Mouse (Mus musculus) forebrain, embryonic 12.5 days (tissue): Measurements from ENCODE around the gene Zfp869. TPM values are rescaled to one million over a fixed set of nuclear protein-coding genes. Genes with fewer than 3 reads are reported as not detected.
"Not testable (repeated sequence)": the region's sequence is repeated elsewhere in the genome, so short reads cannot be mapped to it uniquely, and the experiment has no call there.

ENCODE experiments used
- ATAC-seq: fragments of 200-750 bp; cut with Nextera tagmentation; 2 replicates; pipeline ENCODE4 v1.8.0; 2017; ENCODE audit warnings: moderate TSS enrichment; ENCODE audit not compliant: low FRiP score
- H3K27ac ChIP-seq: fragments of 300-500 bp; sonication (generic); 2 replicates; pipeline ENCODE4 v1.5.1; 2016; ENCODE audit warnings: mild to moderate bottlenecking
- H3K27me3 ChIP-seq: fragments of 300-500 bp; sonication (generic); 2 replicates; pipeline ENCODE4 v1.6.1; 2016; ENCODE audit warnings: mild to moderate bottlenecking
- H3K36me3 ChIP-seq: fragments of 300-500 bp; sonication (generic); replicated peaks from 2 replicates; pipeline ENCODE4 v1.6.1; 2016; ENCODE audit warnings: mild to moderate bottlenecking
- H3K4me1 ChIP-seq: fragments of 300-500 bp; sonication (generic); 2 replicates; pipeline ENCODE4 v1.6.1; 2016
- H3K4me2 ChIP-seq: fragments of 300-500 bp; sonication (generic); 2 replicates; pipeline ENCODE4 v1.6.1; 2016; ENCODE audit warnings: mild to moderate bottlenecking, moderate library complexity
- H3K4me3 ChIP-seq: fragments of 300-500 bp; sonication (generic); replicated peaks from 2 replicates; pipeline ENCODE4 v1.5.1; 2016; ENCODE audit warnings: mild to moderate bottlenecking
- H3K9ac ChIP-seq: fragments of 300-500 bp; sonication (generic); 2 replicates; pipeline ENCODE4 v1.6.1; 2016; ENCODE audit warnings: mild to moderate bottlenecking
- H3K9me3 ChIP-seq: fragments of 300-500 bp; sonication (generic); 2 replicates; pipeline ENCODE4 v1.6.1; 2016
- WGBS: fragments of 180-500 bp; shearing (Covaris S2); methylation state at CpG from one replicate; pipeline ENCODE4 v1.1.7; 2016; 5-methylcytosine and 5-hydroxymethylcytosine counted together
- polyA plus RNA-seq: library from polyadenylated mRNA; unstranded; fragments of >200 nt; fragmentation: Nextera tagmentation; extraction: Ambion mirVana; gene quantifications from 2 replicates; pipeline ENCODE4 v1.2.1, GENCODE M21; 2016

The Zfp869 gene
- polyA plus RNA-seq = 32.1 and 32.3 TPM in 2 replicates

DNA sequence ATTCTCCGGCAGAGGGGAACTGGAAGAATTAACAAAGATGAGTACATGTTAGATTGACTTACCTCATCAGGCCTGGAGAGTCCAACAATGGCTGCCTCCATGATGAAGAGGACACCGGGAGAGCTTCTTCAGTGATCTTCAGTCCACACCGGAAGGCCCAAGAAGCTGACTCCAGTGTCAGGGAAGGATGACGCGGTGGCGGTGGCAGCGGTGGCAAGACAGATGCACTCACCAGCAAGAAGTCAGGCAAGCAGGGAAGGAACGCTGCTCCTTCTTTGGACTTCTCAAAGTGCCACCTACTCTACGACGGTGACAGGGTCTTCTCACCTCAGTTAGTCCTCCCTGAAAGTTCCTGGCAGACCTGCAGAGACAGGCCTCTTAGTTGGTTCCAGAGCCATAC, at the start of gene Zfp869:
Gene Zfp869 (minus strand): TSS at position 101 of the 400 bp plus-strand sequence.
- not testable (repeated sequence) for H3K9me3 ChIP-seq, ATAC-seq, H3K9ac ChIP-seq, H3K4me2 ChIP-seq, H3K27ac ChIP-seq, H3K4me3 ChIP-seq, H3K27me3 ChIP-seq
- Histone ChIP-seq H3K36me3 (peaks cover 76% of the 10 kb centered on the region), H3K4me1 (peaks cover 19% of the 10 kb centered on the region)
- 97% methylated on average over 9 of the region's 10 CpGs for WGBS

DNA sequence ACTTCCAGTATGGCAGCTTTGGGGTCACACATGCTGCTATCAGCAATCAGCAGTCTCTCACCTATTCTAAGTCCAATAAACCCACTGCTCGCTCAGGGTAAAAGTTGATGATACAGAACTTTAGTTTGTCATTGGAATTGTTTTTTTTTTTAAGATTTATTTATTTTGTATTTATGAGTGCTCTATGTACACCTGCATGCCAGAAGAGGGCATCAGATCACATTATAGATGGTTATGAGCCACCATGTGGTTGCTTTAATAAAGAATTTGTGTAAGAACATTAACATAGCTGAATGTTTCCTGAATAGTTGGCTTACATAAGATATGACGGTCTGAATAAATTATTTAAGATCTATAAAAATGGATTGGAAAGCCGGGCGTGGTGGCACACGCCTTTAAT, 47.8 kb upstream of the Zfp869 start:
- Histone ChIP-seq H3K27ac (no peak overlapping the region), H3K9ac (no peak overlapping the region), H3K4me1 (no peaks in the 10 kb centered on the region), H3K27me3 (no peaks in the 10 kb centered on the region), H3K36me3 (peaks cover 48% of the 10 kb centered on the region), H3K4me2 (no peak overlapping the region), H3K4me3 (no peak overlapping the region), H3K9me3 (no peaks in the 10 kb centered on the region)
- no peak for ATAC-seq
- WGBS = 97% methylated on average over 5 of the region's 5 CpGs

DNA sequence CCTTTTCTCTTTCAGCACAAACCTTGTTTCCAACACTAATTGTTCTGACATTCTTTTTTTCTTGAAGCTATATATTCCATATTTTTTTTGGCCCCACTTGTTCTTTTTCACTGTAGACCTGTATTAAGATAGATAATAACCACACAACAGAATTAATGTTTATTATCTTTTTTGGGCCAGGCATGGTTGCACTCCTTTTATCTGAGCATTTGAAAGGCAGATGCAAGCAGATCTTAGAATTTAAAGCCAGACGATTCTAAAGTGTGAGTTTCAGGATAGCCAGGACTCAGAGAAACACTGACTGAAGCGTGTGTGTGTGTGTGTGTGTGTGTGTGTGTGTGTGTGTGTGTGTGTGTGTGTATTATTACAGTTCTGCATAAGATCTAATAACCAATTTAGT, 41.9 kb upstream of the Zfp869 start:
- 94% methylated on average over 2 of the region's 2 CpGs for WGBS
- no peak overlapping the region for H3K9ac ChIP-seq
- no peak overlapping the region for H3K4me2 ChIP-seq
- no peaks in the 10 kb centered on the region for H3K27me3 ChIP-seq
- no peaks in the 10 kb centered on the region for H3K9me3 ChIP-seq
- peaks cover 13% of the 10 kb centered on the region for H3K4me1 ChIP-seq
- H3K27ac ChIP-seq = no peak overlapping the region
- H3K4me3 ChIP-seq = no peak overlapping the region
- peaks cover 20% of the 10 kb centered on the region for H3K36me3 ChIP-seq
- ATAC-seq = no peak

DNA sequence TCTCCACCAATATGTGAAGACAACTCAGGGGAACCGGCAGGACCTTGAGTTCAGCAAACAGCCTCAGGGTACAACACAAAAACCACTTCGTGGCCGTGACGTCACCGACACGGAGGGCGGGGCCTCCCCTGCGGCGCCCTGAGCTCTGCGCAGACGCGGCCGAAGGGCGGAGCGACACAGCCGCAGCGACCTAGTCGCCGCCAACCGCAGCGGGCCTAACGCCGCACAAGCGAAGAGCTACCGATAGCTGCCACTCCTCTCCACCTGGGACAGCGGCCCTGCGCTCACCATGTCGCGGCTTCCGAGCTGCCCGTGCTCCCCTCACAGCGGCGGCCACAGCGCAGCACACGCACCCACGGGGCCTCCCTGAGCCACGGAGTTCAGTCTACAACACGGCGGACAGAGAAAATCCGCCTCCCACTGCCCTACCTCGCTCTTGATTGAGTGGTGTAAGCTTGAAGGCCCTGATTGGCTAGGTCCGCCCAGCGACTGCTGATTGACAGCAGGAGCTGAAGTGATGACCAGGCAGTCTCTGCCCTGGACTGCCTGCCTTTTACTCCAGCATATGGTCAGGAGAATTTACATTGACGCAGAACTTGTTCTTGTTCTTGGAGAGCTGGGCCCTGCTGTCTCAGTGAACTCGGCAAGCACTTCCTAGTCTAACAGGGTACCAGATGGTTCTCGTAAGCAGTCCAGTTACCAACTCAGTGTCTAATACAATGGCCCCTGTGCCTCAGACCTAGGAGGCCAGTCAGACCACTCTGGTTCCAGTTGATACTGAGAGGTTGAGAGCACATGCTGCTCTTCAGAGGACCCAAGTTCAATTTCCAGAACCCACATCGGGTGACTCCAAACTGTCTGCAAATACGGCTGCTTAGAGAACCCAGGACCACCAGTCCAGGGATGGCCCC, 39.3 kb upstream of the Zfp869 start, which contains the start of gene Zfp963:
Gene Zfp963 (minus strand): TSS at position 427 of the 911 bp plus-strand sequence.
- Histone ChIP-seq H3K9ac (peak within 1 kb of the TSS; percentile 83), H3K27me3 (no peaks in the 10 kb centered on the region), H3K9me3 (no peaks in the 10 kb centered on the region), H3K4me3 (peak within 1 kb of the TSS; percentile 69), H3K36me3 (0 out of 2 replicates have a peak, but pooled peaks cover 4% of the 10 kb centered on the region), H3K4me1 (peaks cover 13% of the 10 kb centered on the region), H3K4me2 (peak within 1 kb of the TSS; percentile 56), H3K27ac (peak within 1 kb of the TSS; percentile 99)
- ATAC-seq = peak; percentile 98
- WGBS = 4% methylated on average over 48 of the region's 48 CpGs

DNA sequence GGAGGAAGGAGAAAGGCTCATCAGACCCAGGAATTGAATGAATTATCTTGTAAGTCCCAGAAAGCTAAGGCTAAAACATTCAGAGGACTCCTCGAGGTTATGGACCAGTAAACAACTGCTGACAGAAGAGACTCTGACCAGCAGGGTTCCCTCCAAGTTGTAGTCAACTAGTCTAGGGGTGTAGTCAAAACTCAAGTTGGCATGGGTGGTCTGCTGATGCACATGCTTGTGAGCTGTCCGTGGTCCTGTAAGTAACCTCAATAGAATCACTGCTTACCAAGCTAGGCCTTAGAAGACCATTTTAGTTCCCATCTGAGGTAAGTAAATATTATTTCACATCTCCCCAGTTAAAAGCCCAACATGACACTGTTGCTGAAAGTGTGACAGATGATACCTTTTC, 30.7 kb upstream of the Zfp869 start:
- ATAC-seq = no peak
- 79% methylated on average over 2 of the region's 2 CpGs for WGBS
- H3K27ac ChIP-seq = no peak overlapping the region

DNA sequence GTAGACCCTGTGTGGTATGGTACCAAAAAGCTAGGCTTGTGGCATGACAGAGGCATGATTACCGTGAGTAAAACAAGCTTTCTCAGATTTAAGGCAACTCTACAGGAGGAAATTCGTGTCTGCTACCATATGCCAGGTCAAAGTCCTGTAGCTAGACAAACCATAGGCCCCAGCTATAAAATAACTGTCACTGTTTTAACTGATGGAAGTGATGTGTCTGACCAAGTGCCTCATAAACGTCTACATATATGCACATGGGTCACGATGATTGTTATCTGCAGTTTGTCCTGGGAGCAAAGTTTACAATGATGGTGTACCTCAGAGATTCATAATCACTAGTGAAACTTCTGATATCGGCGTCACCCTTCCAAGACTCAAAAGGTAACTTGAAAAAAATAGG, 30.2 kb upstream of the Zfp869 start:
- Histone ChIP-seq H3K9ac (no peak overlapping the region), H3K36me3 (peaks cover 16% of the 10 kb centered on the region), H3K27ac (no peak overlapping the region), H3K9me3 (no peaks in the 10 kb centered on the region), H3K4me3 (no peak overlapping the region), H3K4me2 (no peak overlapping the region), H3K27me3 (no peaks in the 10 kb centered on the region), H3K4me1 (no peaks in the 10 kb centered on the region)
- 87% methylated on average over 6 of the region's 6 CpGs for WGBS
- no peak for ATAC-seq

More for the DNA sequence above, 30.7 kb upstream of the Zfp869 start:
- no peak overlapping the region for H3K4me2 ChIP-seq
- no peaks in the 10 kb centered on the region for H3K4me1 ChIP-seq
- no peaks in the 10 kb centered on the region for H3K9me3 ChIP-seq
- H3K4me3 ChIP-seq = no peak overlapping the region
- no peaks in the 10 kb centered on the region for H3K27me3 ChIP-seq
- peaks cover 16% of the 10 kb centered on the region for H3K36me3 ChIP-seq
- no peak overlapping the region for H3K9ac ChIP-seq

DNA sequence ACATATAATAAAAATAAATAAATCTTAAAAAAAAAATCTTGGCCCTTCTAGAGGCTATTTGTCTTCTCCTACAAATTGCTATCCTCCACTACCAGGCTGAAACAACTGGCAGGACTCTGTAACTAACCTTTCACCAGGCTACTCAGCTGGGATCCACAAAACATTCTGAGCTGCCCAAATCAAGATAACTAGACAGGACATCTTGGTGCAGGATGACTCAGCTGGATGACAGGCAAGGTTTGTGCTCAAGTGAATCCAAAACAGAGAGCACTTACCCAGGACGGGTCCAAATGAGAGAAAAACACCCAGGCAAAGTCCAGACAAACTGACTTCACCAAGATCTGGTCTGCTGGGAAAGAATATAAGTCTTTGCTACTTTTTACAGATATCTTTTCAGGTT, 25.0 kb upstream of the Zfp869 start:
- ATAC-seq = no peak
- Histone ChIP-seq H3K4me1 (no peaks in the 10 kb centered on the region), H3K9ac (no peak overlapping the region), H3K4me3 (no peak overlapping the region), H3K27ac (no peak overlapping the region), H3K36me3 (no peaks in the 10 kb centered on the region; the same call in 1 of the 2 replicates), H3K4me2 (no peak overlapping the region), H3K27me3 (no peaks in the 10 kb centered on the region), H3K9me3 (no peaks in the 10 kb centered on the region)
- WGBS = 90% methylated on average over 1 of the region's 1 CpGs

DNA sequence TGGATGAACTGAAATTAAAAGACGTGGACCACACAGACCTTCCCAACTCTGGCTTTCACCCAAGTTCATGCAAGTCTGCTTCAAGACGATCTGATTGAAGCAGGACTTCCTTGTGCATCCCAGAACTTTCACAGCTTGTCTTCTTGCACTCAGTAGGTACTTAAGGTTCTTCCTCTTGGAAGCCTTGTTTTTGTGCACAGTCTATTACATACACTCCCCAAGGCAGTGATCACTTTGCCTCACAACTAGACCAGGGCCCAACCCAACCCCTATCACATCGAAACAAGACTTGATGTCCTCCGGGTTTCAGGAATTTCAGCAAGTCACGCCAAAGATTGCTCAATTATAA, 6.7 kb upstream of the Zfp869 start:
- no peak overlapping the region for H3K9ac ChIP-seq
- ATAC-seq = no peak; the same call in 1 of the 2 replicates
- 43% methylated on average over 5 of the region's 5 CpGs for WGBS
- peaks cover 14% of the 10 kb centered on the region for H3K36me3 ChIP-seq
- peak overlapping the region; percentile 43 for H3K4me2 ChIP-seq
- H3K9me3 ChIP-seq = no peaks in the 10 kb centered on the region
- H3K4me1 ChIP-seq = peaks cover 19% of the 10 kb centered on the region
- peak overlapping the region; percentile 80 for H3K4me3 ChIP-seq
- H3K27ac ChIP-seq = peak overlapping the region; percentile 39; the same call in 1 of the 2 replicates
- H3K27me3 ChIP-seq = no peaks in the 10 kb centered on the region

DNA sequence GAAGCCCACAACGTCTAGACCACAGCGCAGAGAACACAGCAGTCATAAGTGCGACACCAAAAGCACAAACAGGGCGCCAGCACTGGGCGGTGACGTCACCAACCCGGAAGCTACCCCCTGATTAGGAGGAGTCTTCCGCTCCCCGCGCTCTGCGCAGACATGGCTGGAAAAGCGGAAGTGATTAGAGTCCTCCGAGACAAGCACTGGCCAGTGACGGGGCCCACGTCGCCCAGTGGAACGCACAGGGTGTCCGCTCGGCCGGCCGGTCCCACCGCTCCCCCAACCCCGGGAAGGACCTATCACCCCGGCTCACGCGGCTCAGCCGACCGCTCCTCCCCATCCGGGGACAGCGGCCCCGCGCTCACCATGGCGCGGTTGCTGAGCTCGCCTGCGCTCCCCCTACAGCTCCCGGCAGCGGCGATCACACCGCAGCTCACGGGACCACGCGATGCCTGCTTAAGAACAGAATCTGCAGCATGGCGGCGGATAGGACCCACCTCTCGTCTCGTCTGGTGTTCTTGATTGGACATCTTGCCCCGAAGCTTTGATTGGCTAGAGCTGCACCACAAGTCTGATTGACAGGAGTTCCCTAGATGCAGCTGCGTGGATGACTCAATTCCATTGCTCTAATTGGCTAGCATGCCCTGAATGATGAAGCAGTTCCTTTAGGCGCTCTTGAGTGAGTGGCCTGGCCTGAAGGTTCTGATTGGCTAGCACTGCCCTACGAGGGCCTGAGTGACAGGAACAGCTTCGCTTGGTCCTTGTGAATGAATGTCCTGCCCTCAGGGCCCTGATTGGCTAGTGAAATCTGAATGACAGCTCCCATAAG, 6.1 kb upstream of the Zfp869 start:
- ATAC-seq = peak; percentile 99
- no peaks in the 10 kb centered on the region for H3K9me3 ChIP-seq
- peaks cover 19% of the 10 kb centered on the region for H3K36me3 ChIP-seq
- peak overlapping the region; percentile 80 for H3K4me3 ChIP-seq
- H3K4me1 ChIP-seq = peaks cover 19% of the 10 kb centered on the region
- H3K4me2 ChIP-seq = peak overlapping the region; percentile 43
- H3K9ac ChIP-seq = peak overlapping the region; percentile 86
- H3K27ac ChIP-seq = peak overlapping the region; percentile 99
- under 1% methylated on average over 52 of the region's 52 CpGs for WGBS
- no peaks in the 10 kb centered on the region for H3K27me3 ChIP-seq

DNA sequence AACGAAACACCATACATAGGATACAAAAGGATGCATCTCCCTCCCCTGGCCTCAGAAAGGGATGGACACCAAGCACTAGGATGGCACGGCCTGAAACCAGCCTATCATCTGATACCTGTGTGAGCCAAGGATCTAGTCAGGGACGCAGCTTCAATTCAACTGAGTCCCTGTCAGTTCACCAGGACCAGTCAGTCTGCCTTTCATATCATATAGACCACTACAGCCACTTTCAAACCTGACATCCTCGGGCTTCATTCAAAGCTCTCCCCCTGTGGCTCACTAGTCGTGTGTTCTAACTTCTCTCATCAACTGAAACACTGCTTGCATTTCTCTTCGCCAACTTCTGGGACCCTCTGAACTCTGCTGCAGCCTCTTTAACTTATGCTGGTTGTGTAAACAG, 4.8 kb upstream of the Zfp869 start:
- peak overlapping the region; percentile 39 for H3K4me2 ChIP-seq
- H3K36me3 ChIP-seq = peaks cover 28% of the 10 kb centered on the region
- no peak overlapping the region for H3K27ac ChIP-seq
- WGBS = 88% methylated on average over 6 of the region's 6 CpGs
- peaks cover 19% of the 10 kb centered on the region for H3K4me1 ChIP-seq
- H3K9ac ChIP-seq = peak overlapping the region; percentile 13; the same call in 1 of the 2 replicates
- no peaks in the 10 kb centered on the region for H3K9me3 ChIP-seq
- H3K4me3 ChIP-seq = peak overlapping the region; percentile 80
- no peak for ATAC-seq
- H3K27me3 ChIP-seq = no peaks in the 10 kb centered on the region

DNA sequence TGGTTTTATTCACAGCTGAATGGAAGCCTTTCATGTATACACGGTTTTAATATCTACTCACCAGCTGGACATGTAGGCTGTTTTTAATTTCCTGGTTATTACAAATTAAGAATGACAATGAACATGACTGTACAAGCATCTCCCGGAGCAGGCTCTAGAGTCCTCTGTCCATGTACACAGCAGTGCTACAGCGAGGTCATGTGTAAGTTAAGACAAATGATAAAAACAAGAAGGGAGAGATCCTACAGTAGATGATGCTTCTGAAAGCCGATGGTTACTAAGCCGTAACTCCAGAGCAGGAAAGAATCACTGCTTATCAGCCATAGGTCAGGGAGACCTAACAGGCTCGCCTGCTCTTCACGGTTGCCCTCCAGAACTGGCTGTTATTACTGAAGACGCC, 3.0 kb upstream of the Zfp869 start:
- Histone ChIP-seq H3K4me2 (no peak overlapping the region), H3K27ac (no peak overlapping the region), H3K27me3 (no peaks in the 10 kb centered on the region), H3K9me3 (no peaks in the 10 kb centered on the region), H3K4me3 (no peak overlapping the region), H3K9ac (no peak overlapping the region), H3K36me3 (peaks cover 47% of the 10 kb centered on the region), H3K4me1 (peaks cover 19% of the 10 kb centered on the region)
- 92% methylated on average over 8 of the region's 8 CpGs for WGBS
- ATAC-seq = no peak

DNA sequence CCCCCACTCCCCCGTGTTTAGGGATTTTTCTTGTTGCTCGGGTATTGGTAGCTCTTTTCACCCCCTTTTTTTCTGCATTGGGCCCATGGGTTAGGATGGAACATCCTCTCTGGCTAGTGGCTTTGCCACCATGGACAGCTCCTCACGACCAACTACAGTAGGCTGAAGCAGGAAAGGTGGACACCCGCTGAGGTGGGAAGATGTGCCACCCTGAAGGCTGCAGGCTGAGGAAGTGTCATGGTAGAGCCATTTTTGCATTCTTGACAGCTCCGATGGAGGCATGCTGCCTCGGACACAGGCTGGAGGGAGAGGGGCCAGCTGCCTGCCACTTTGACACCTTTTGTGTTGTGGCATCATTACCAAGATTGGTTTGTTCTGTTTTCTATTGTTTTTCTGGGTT, 8.7 kb downstream of the Zfp869 start:
- H3K27me3 ChIP-seq = no peaks in the 10 kb centered on the region
- H3K9ac ChIP-seq = no peak overlapping the region
- no peak for ATAC-seq
- H3K9me3 ChIP-seq = 0 out of 2 replicates have a peak, but pooled peaks cover 4% of the 10 kb centered on the region
- H3K4me1 ChIP-seq = no peaks in the 10 kb centered on the region
- no peak overlapping the region for H3K4me3 ChIP-seq
- H3K4me2 ChIP-seq = no peak overlapping the region
- no peak overlapping the region for H3K27ac ChIP-seq
- 75% methylated on average over 6 of the region's 6 CpGs for WGBS
- peaks cover 41% of the 10 kb centered on the region for H3K36me3 ChIP-seq
